Mouse (Mus musculus): ENCODE measurements around the gene Sumo1.

GRCm38 (mm10) chr1:59543911-59544310 lies 126.7 kb downstream of the Sumo1 start:
- TF ChIP-seq CTCF (conservative IDR thresholded peaks at IDR 0.05; ENCODE audit: insufficient read depth, insufficient read length, low read depth, low read length) (no peak), POLR2A (IDR thresholded peaks at IDR 0.05; ENCODE audit: low read depth, low read length) (no peak)
